Mouse (Mus musculus): Measurements from ENCODE around the gene BC052040. TPM values are rescaled to one million over a fixed set of nuclear protein-coding genes. Genes with fewer than 3 reads are reported as not detected.

BC052040 gene
- polyA plus RNA-seq, 1 experiment = 2.8 TPM

- H3K36me3 ChIP-seq (ENCODE audit: control insufficient read depth, insufficient read depth, low read length) = no peaks in the 10 kb centered on the region
- H3K27ac ChIP-seq (ENCODE audit: insufficient read depth, low read depth, low read length) = no peak overlapping the region
- WGBS = 91% methylated on average over 2 of the region's 2 CpGs
- H3K27me3 ChIP-seq (replicated peaks; ENCODE audit: control insufficient read depth, insufficient read depth, low read length) = no peaks in the 10 kb centered on the region
- no peak overlapping the region for H3K4me3 ChIP-seq (ENCODE audit: insufficient read depth, low read depth, low read length)
- H3K4me1 ChIP-seq (ENCODE audit: control insufficient read depth, insufficient read depth, low read length) = no peaks in the 10 kb centered on the region
- no peak for DNase-seq
- TF ChIP-seq POLR2A (IDR thresholded peaks at IDR 0.05; ENCODE audit: low read depth, low read length) (no peak), CTCF (conservative IDR thresholded peaks at IDR 0.05; ENCODE audit: insufficient read depth, insufficient read length, low read depth, low read length) (no peak)
These were observed 86.0 kb downstream of the BC052040 start for GRCm38 (mm10) chr2:115667516-115667915.

GRCm38 (mm10) chr2:115673054-115673660 lies 91.6 kb downstream of the BC052040 start:
- Histone ChIP-seq H3K4me3 (ENCODE audit: insufficient read depth, low read depth, low read length) (no peak overlapping the region), H3K36me3 (ENCODE audit: control insufficient read depth, insufficient read depth, low read length) (no peaks in the 10 kb centered on the region), H3K27ac (ENCODE audit: insufficient read depth, low read depth, low read length) (no peak overlapping the region; the same call in 1 of the 2 replicates), H3K27me3 (replicated peaks; ENCODE audit: control insufficient read depth, insufficient read depth, low read length) (no peaks in the 10 kb centered on the region), H3K4me1 (ENCODE audit: control insufficient read depth, insufficient read depth, low read length) (peaks cover 8% of the 10 kb centered on the region)
- no peak for TF ChIP-seq POLR2A (IDR thresholded peaks at IDR 0.05; ENCODE audit: low read depth, low read length)
- no peak for TF ChIP-seq CTCF (conservative IDR thresholded peaks at IDR 0.05; ENCODE audit: insufficient read depth, insufficient read length, low read depth, low read length)
- 56% methylated on average over 7 of the region's 7 CpGs for WGBS
- DNase-seq = peak; percentile 41

- 49% methylated on average over 5 of the region's 5 CpGs for WGBS
- Histone ChIP-seq H3K4me3 (ENCODE audit: insufficient read depth, low read depth, low read length) (no peak overlapping the region), H3K4me1 (ENCODE audit: control insufficient read depth, insufficient read depth, low read length) (0 out of 2 replicates have a peak, but pooled peaks cover 2% of the 10 kb centered on the region), H3K27me3 (replicated peaks; ENCODE audit: control insufficient read depth, insufficient read depth, low read length) (no peaks in the 10 kb centered on the region), H3K27ac (ENCODE audit: insufficient read depth, low read depth, low read length) (no peak overlapping the region), H3K36me3 (ENCODE audit: control insufficient read depth, insufficient read depth, low read length) (no peaks in the 10 kb centered on the region)
- TF ChIP-seq POLR2A (IDR thresholded peaks at IDR 0.05; ENCODE audit: low read depth, low read length) = no peak
- peak; percentile 15 for DNase-seq
These were observed 97.3 kb downstream of the BC052040 start for GRCm38 (mm10) chr2:115678786-115679185.

GRCm38 (mm10) chr2:115685250-115685649 lies 103.7 kb downstream of the BC052040 start:
- 38% methylated on average over 3 of the region's 3 CpGs for WGBS

GRCm38 (mm10) chr2:115687612-115688011 lies 106.1 kb downstream of the BC052040 start:
- Histone ChIP-seq H3K4me1 (ENCODE audit: control insufficient read depth, insufficient read depth, low read length) (no peaks in the 10 kb centered on the region), H3K27ac (ENCODE audit: insufficient read depth, low read depth, low read length) (no peak overlapping the region), H3K36me3 (ENCODE audit: control insufficient read depth, insufficient read depth, low read length) (no peaks in the 10 kb centered on the region), H3K4me3 (ENCODE audit: insufficient read depth, low read depth, low read length) (no peak overlapping the region), H3K27me3 (replicated peaks; ENCODE audit: control insufficient read depth, insufficient read depth, low read length) (no peaks in the 10 kb centered on the region)
- no peak for DNase-seq
- TF ChIP-seq CTCF (conservative IDR thresholded peaks at IDR 0.05; ENCODE audit: insufficient read depth, insufficient read length, low read depth, low read length) (no peak), POLR2A (IDR thresholded peaks at IDR 0.05; ENCODE audit: low read depth, low read length) (no peak)
- WGBS = 98% methylated on average over 4 of the region's 4 CpGs

More at GRCm38 (mm10) chr2:115685250-115685649, 103.7 kb downstream of the BC052040 start:
- peak; percentile 4 for DNase-seq
- Histone ChIP-seq H3K27ac (ENCODE audit: insufficient read depth, low read depth, low read length) (no peak overlapping the region), H3K36me3 (ENCODE audit: control insufficient read depth, insufficient read depth, low read length) (no peaks in the 10 kb centered on the region), H3K27me3 (replicated peaks; ENCODE audit: control insufficient read depth, insufficient read depth, low read length) (no peaks in the 10 kb centered on the region), H3K4me1 (ENCODE audit: control insufficient read depth, insufficient read depth, low read length) (no peaks in the 10 kb centered on the region), H3K4me3 (ENCODE audit: insufficient read depth, low read depth, low read length) (no peak overlapping the region)
- TF ChIP-seq CTCF (conservative IDR thresholded peaks at IDR 0.05; ENCODE audit: insufficient read depth, insufficient read length, low read depth, low read length) = no peak
- no peak for TF ChIP-seq POLR2A (IDR thresholded peaks at IDR 0.05; ENCODE audit: low read depth, low read length)

- TF ChIP-seq POLR2A (IDR thresholded peaks at IDR 0.05; ENCODE audit: low read depth, low read length) (no peak), CTCF (conservative IDR thresholded peaks at IDR 0.05; ENCODE audit: insufficient read depth, insufficient read length, low read depth, low read length) (no peak)
- H3K36me3 ChIP-seq (ENCODE audit: control insufficient read depth, insufficient read depth, low read length) = no peaks in the 10 kb centered on the region
- H3K27me3 ChIP-seq (replicated peaks; ENCODE audit: control insufficient read depth, insufficient read depth, low read length) = no peaks in the 10 kb centered on the region
- 72% methylated on average over 6 of the region's 6 CpGs for WGBS
- H3K4me1 ChIP-seq (ENCODE audit: control insufficient read depth, insufficient read depth, low read length) = no peaks in the 10 kb centered on the region
- no peak for DNase-seq
- no peak overlapping the region for H3K4me3 ChIP-seq (ENCODE audit: insufficient read depth, low read depth, low read length)
- no peak overlapping the region for H3K27ac ChIP-seq (ENCODE audit: insufficient read depth, low read depth, low read length)
These were observed 106.8 kb downstream of the BC052040 start for GRCm38 (mm10) chr2:115688282-115688681.

GRCm38 (mm10) chr2:115693841-115694240 lies 112.3 kb downstream of the BC052040 start:
- Histone ChIP-seq H3K4me3 (ENCODE audit: insufficient read depth, low read depth, low read length) (no peak overlapping the region), H3K4me1 (ENCODE audit: control insufficient read depth, insufficient read depth, low read length) (no peaks in the 10 kb centered on the region), H3K27me3 (replicated peaks; ENCODE audit: control insufficient read depth, insufficient read depth, low read length) (no peaks in the 10 kb centered on the region), H3K27ac (ENCODE audit: insufficient read depth, low read depth, low read length) (no peak overlapping the region), H3K36me3 (ENCODE audit: control insufficient read depth, insufficient read depth, low read length) (no peaks in the 10 kb centered on the region)
- DNase-seq = no peak
- TF ChIP-seq CTCF (conservative IDR thresholded peaks at IDR 0.05; ENCODE audit: insufficient read depth, insufficient read length, low read depth, low read length) (no peak), POLR2A (IDR thresholded peaks at IDR 0.05; ENCODE audit: low read depth, low read length) (no peak)
- WGBS = 91% methylated on average over 3 of the region's 3 CpGs

Measured in kidney, adult 2 months (tissue).